Mouse (Mus musculus): ENCODE data around the gene Kcnq5. TPM values are rescaled to one million over a fixed set of nuclear protein-coding genes. Genes with fewer than 3 reads are reported as not detected.
"Not testable (repeated sequence)": the region's sequence is repeated elsewhere in the genome, so short reads cannot be mapped to it uniquely, and the experiment has no call there.

Kcnq5 gene
- polyA plus RNA-seq, 1 experiment from 2014 or later = 1.4 TPM

DNA sequence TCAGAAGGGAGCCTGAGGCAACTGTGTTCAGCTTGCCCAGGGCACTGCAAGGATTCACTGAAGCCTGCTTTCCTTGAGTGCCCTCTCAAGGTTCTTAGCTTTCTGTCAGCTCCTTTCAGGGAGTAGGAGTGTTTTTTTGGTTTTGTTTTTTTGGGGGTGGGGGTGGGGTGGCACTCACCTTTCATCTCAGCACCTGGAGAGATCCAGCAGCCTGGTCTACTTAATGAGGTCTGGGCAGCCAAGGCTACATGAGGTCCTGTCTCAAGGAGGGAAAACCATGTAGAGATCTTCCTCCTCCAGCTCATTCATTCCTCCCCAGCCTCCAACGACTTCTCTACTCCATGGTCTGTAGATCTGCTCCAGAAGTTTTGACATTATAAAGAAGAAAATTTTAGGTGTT is 593.7 kb downstream of the Kcnq5 start, which contains the start of gene Khdc1c:
Gene Khdc1c, plus strand, starts transcription at position 301 of the 400 bp plus-strand sequence.
- WGBS = 63% methylated on average over 1 of the region's 1 CpGs
- not testable (repeated sequence) for H3K4me2 ChIP-seq (ENCODE audit: low read depth, low read length); ATAC-seq (ENCODE audit: low read depth); H3K9me3 ChIP-seq (ENCODE audit: control insufficient read depth, low read length); H3K4me1 ChIP-seq (ENCODE audit: control insufficient read depth, insufficient read depth, low read length); H3K27me3 ChIP-seq (replicated peaks; ENCODE audit: control insufficient read depth, insufficient read depth, low read length); H3K27ac ChIP-seq (replicated peaks; ENCODE audit: low read depth, low read length); H3K36me3 ChIP-seq (ENCODE audit: control insufficient read depth, insufficient read depth, low read length); H3K4me3 ChIP-seq (ENCODE audit: low read depth, low read length); DNase-seq (ENCODE audit: low spot score); H3K9ac ChIP-seq (ENCODE audit: low read depth, low read length)

DNA sequence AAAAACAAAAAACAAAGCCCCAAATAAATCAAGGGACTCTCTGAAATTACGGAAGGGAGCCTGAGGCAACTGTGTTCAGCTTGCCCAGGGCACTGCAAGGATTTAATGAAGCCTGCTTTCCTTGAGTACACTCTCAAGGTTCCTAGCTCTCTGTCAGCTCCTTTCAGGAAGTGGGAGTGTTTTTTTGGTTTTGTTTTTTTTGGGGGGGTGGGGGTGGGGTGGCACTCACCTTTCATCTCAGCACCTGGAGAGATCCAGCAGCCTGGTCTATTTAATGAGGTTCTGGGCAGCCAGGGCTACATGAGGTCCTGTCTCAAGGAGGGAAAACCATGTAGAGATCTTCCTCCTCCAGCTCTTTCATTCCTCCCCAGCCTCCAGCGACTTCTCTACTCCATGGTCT is 612.4 kb downstream of the Kcnq5 start, which contains the start of gene Khdc1a:
Gene Khdc1a, plus strand, starts transcription at position 301 of the 400 bp plus-strand sequence.
- H3K4me1 ChIP-seq (ENCODE audit: control insufficient read depth, insufficient read depth, low read length) = no peaks in the 10 kb centered on the region
- no peak within 1 kb of the TSS for H3K4me2 ChIP-seq (ENCODE audit: low read depth, low read length)
- no peaks in the 10 kb centered on the region for H3K9me3 ChIP-seq (ENCODE audit: control insufficient read depth, low read length)
- DNase-seq (ENCODE audit: low spot score) = no peak
- no peak within 1 kb of the TSS for H3K27ac ChIP-seq (replicated peaks; ENCODE audit: low read depth, low read length)
- no peak within 1 kb of the TSS for H3K4me3 ChIP-seq (ENCODE audit: low read depth, low read length)
- no peak for ATAC-seq (ENCODE audit: low read depth)
- WGBS = 76% methylated on average over 2 of the region's 2 CpGs
- H3K9ac ChIP-seq (ENCODE audit: low read depth, low read length) = no peak within 1 kb of the TSS
- H3K27me3 ChIP-seq (replicated peaks; ENCODE audit: control insufficient read depth, insufficient read depth, low read length) = no peaks in the 10 kb centered on the region
- H3K36me3 ChIP-seq (ENCODE audit: control insufficient read depth, insufficient read depth, low read length) = no peaks in the 10 kb centered on the region
